In genomic region chrX:152655796-152656608, GRCm38 (mm10) we compare ENCODE assay signal across 11 mouse cellular contexts.
DNase-seq lines count a peak whose midpoint lies in the region; ATAC-seq lines count a peak whose summit lies in the region.
"Had no signal": no experiment of that assay in that cellular context is flagged by ENCODE, and none has a peak within 500 bp of the region (broad histone marks: within the 10 kb centered on the region; RNA-seq: fewer than 3 reads in every experiment).

No protein-coding gene starts in this region.

- peak overlapping the region; percentile 48; the same call in 1 of the 2 replicates for H3K27ac ChIP-seq in forebrain, embryonic 14.5 days (ENCODE audit: low read depth, low read length)
- H3K27ac ChIP-seq in midbrain, embryonic 16.5 days (ENCODE audit: low read length): peak overlapping the region; percentile 67

- no peaks in the 10 kb centered on the region for H3K27me3 ChIP-seq in forebrain, embryonic 14.5 days (replicated peaks; ENCODE audit: control insufficient read depth, insufficient read depth, low read length)
- H3K27me3 ChIP-seq in midbrain, embryonic 16.5 days (ENCODE audit: control insufficient read depth, insufficient read depth, low read depth, low read length): peaks cover 9% of the 10 kb centered on the region

- H3K36me3 ChIP-seq in forebrain, embryonic 14.5 days (ENCODE audit: control insufficient read depth, insufficient read depth, low read length): no peaks in the 10 kb centered on the region
- H3K36me3 ChIP-seq in midbrain, embryonic 16.5 days (ENCODE audit: control insufficient read depth, insufficient read depth, low read length): no peaks in the 10 kb centered on the region

- H3K9me3 ChIP-seq in forebrain, embryonic 14.5 days (replicated peaks; ENCODE audit: control insufficient read depth, low read length): no peaks in the 10 kb centered on the region
- no peaks in the 10 kb centered on the region for H3K9me3 ChIP-seq in midbrain, embryonic 16.5 days (replicated peaks; ENCODE audit: control insufficient read depth, low read length, poor library complexity, severe bottlenecking)

- peak overlapping the region; percentile 25; the same call in 1 of the 2 replicates for H3K4me2 ChIP-seq in forebrain, embryonic 14.5 days (ENCODE audit: low read length)
- peak overlapping the region; percentile 39 for H3K4me2 ChIP-seq in midbrain, embryonic 16.5 days (ENCODE audit: low read length)

- peak; percentile 86 for DNase-seq in brain, adult 2 months (ENCODE audit: low read depth, low spot score)
- peak; percentile 62 for DNase-seq in forebrain, embryonic 14.5 days (ENCODE audit: low spot score)
- DNase-seq in layer of hippocampus, adult 9-10 months (ENCODE audit: low spot score): peak; percentile 20
- DNase-seq in cerebellum, adult 8-10 months: no peak
- no peak for DNase-seq in lung, postnatal 4 days
- DNase-seq in cerebellum, postnatal 36 days: no peak
- DNase-seq: adrenal gland, adult 2 months; lung, postnatal 10 days had no signal

- peaks cover 4% of the 10 kb centered on the region; the same call in 1 of the 2 replicates for H3K4me1 ChIP-seq in forebrain, embryonic 14.5 days (ENCODE audit: control insufficient read depth, insufficient read depth, low read length)
- no peaks in the 10 kb centered on the region for H3K4me1 ChIP-seq in midbrain, embryonic 16.5 days (ENCODE audit: control insufficient read depth, insufficient read depth, low read length)

- peak; percentile 91 for ATAC-seq in forebrain, embryonic 14.5 days
- peak; percentile 93 for ATAC-seq in midbrain, embryonic 16.5 days
- no peak for ATAC-seq in megakaryocyte progenitor cell, adult 5-6 weeks (replicated peaks; ENCODE audit: poor library complexity)
- ATAC-seq: intestine, postnatal 0 days had no signal

- WGBS in forebrain, embryonic 14.5 days: 34% methylated on average over 8 of the region's 8 CpGs
- 25% methylated on average over 8 of the region's 8 CpGs for WGBS in midbrain, embryonic 16.5 days

- no peak overlapping the region for H3K9ac ChIP-seq in forebrain, embryonic 14.5 days (ENCODE audit: low read length)
- no peak overlapping the region; the same call in 1 of the 2 replicates for H3K9ac ChIP-seq in midbrain, embryonic 16.5 days (ENCODE audit: low read depth, low read length)

- no peak overlapping the region for H3K4me3 ChIP-seq in forebrain, embryonic 14.5 days (ENCODE audit: low read depth, low read length)
- H3K4me3 ChIP-seq in midbrain, embryonic 16.5 days (ENCODE audit: low read depth, low read length): no peak overlapping the region

Comparison
In these comparisons a context has a peak if more than half of its experiments do, and no peak if none do; other contexts are left out.
1. DNase-seq: peak in brain, adult 2 months (single experiment), forebrain, embryonic 14.5 days (single experiment) and layer of hippocampus, adult 9-10 months (single experiment); none in cerebellum, adult 8-10 months (single experiment), lung, postnatal 4 days (0 of 2) and cerebellum, postnatal 36 days (0 of 2).